Mouse (Mus musculus) cerebellum, adult 9-10 months (tissue): ENCODE measurements around the gene Fam216a.
A peak's percentile ranks its signal among the peaks of the same experiment; 100 is the strongest.

ENCODE experiments used
- DNase-seq: peaks from one replicate; pipeline ENCODE4 v3.0.0; 2022

Gene Fam216a

GRCm38 (mm10) chr5:122390006-122390405 is 17.8 kb upstream of the Fam216a start:
- peak; percentile 35 for DNase-seq

GRCm38 (mm10) chr5:122379374-122380155 is 7.4 kb upstream of the Fam216a start:
- peak; percentile 88 for DNase-seq

- DNase-seq: no peak
Observed at GRCm38 (mm10) chr5:122378171-122378570, 6.0 kb upstream of the Fam216a start.

- no peak for DNase-seq
Observed at GRCm38 (mm10) chr5:122377101-122377833, 5.1 kb upstream of the Fam216a start.

GRCm38 (mm10) chr5:122372878-122373277 is 714 bp upstream of the Fam216a start:
- DNase-seq: no peak

- DNase-seq: no peak
Observed at GRCm38 (mm10) chr5:122371591-122372191, 473 bp downstream of the Fam216a start, which contains the start of gene Gpn3. Gene Gpn3 (plus strand): TSS chr5:122371876.

GRCm38 (mm10) chr5:122354492-122355067 is 17.6 kb downstream of the Fam216a start:
- DNase-seq: no peak

GRCm38 (mm10) chr5:122353807-122354491 is 18.2 kb downstream of the Fam216a start, which contains the start of the genes Rad9b and Vps29:
Gene Rad9b (minus strand): TSS chr5:122354233.
Gene Vps29 (plus strand): TSS chr5:122354369.
- peak; percentile 98 for DNase-seq

- DNase-seq: no peak
Observed at GRCm38 (mm10) chr5:122345777-122346176, 26.4 kb downstream of the Fam216a start.

GRCm38 (mm10) chr5:122344260-122344659 is 27.9 kb downstream of the Fam216a start:
- DNase-seq: peak; percentile 81

- DNase-seq: no peak
Observed at GRCm38 (mm10) chr5:122343768-122344167, 28.4 kb downstream of the Fam216a start.

GRCm38 (mm10) chr5:122342874-122343273 is 29.3 kb downstream of the Fam216a start:
- DNase-seq: no peak

GRCm38 (mm10) chr5:122336554-122337294 is 35.4 kb downstream of the Fam216a start:
- DNase-seq: no peak

- DNase-seq: no peak
Observed at GRCm38 (mm10) chr5:122334682-122335081, 37.5 kb downstream of the Fam216a start.

GRCm38 (mm10) chr5:122330269-122330668 is 41.9 kb downstream of the Fam216a start:
- no peak for DNase-seq

- DNase-seq: no peak
Observed at GRCm38 (mm10) chr5:122327283-122327682, 44.9 kb downstream of the Fam216a start.

GRCm38 (mm10) chr5:122325477-122325876 is 46.7 kb downstream of the Fam216a start:
- DNase-seq: no peak

- peak; percentile 95 for DNase-seq
Observed at GRCm38 (mm10) chr5:122324608-122325431, 47.3 kb downstream of the Fam216a start.

GRCm38 (mm10) chr5:122323523-122323922 is 48.6 kb downstream of the Fam216a start:
- DNase-seq: peak; percentile 25

GRCm38 (mm10) chr5:122320205-122320781 is 51.9 kb downstream of the Fam216a start:
- peak; percentile 18 for DNase-seq
